Mouse (Mus musculus) gastrocnemius, postnatal 4 days (tissue): ENCODE measurements around the gene Olfr1315-ps1. TPM values are rescaled to one million over a fixed set of nuclear protein-coding genes. Genes with fewer than 3 reads are reported as not detected.

Source experiments
- DNase-seq, 2 experiments: peaks; one replicate each; pipeline ENCODE4 v3.0.0; 2021 to 2022; ENCODE audit warnings: low spot score in 2 of 2, mixed read lengths in 2 of 2
- long read RNA-seq, 2 experiments: library from polyadenylated mRNA; stranded (forward); transcript quantifications; one replicate each; pipeline ENCODE4 v2.0.0; 2021
- total RNA-seq, 2 experiments: library from RNA; stranded (reverse); gene quantifications; 2 replicates each; pipeline ENCODE4 v1.2.3; 2021

Gene Olfr1315-ps1
- total RNA-seq: not detected
- long read RNA-seq, experiment 1: 0 reads
- long read RNA-seq, experiment 2: 0 reads

- DNase-seq: no peak
Observed at GRCm38 (mm10) chr2:112115340-112115739, at the start of gene Olfr1315-ps1. Gene Olfr1315-ps1 (minus strand): TSS chr2:112115440.

GRCm38 (mm10) chr2:112153898-112154297 is 38.7 kb upstream of the Olfr1315-ps1 start, which contains the start of gene Olfr1318:
Gene Olfr1318 (plus strand): TSS chr2:112154198.
- DNase-seq: no peak

- no peak for DNase-seq
Observed at GRCm38 (mm10) chr2:112140029-112140428, 24.8 kb upstream of the Olfr1315-ps1 start, which contains the start of gene Olfr1317. Gene Olfr1317 (plus strand): TSS chr2:112140329.

GRCm38 (mm10) chr2:112134877-112135276 is 19.6 kb upstream of the Olfr1315-ps1 start, which contains the start of gene Olfr1316:
Gene Olfr1316 (minus strand): TSS chr2:112134977.
- no peak for DNase-seq

- no peak for DNase-seq
Observed at GRCm38 (mm10) chr2:112096681-112097080, 18.6 kb downstream of the Olfr1315-ps1 start, which contains the start of gene Olfr1314. Gene Olfr1314 (minus strand): TSS chr2:112096781.

GRCm38 (mm10) chr2:112077743-112078142 is 37.5 kb downstream of the Olfr1315-ps1 start, which contains the start of gene Olfr1313:
Gene Olfr1313 (minus strand): TSS chr2:112077843.
- no peak for DNase-seq

Other genes starting within 250 kb of the Olfr1315-ps1 start
- not detected for gene Olfr1305, start 238.3 kb downstream of the Olfr1315-ps1 start, total RNA-seq
- not detected for gene Olfr1306, start 199.2 kb downstream of the Olfr1315-ps1 start, total RNA-seq
- under 1 TPM in 1 of 2 experiments, not detected in 1; 0.03 TPM for gene Olfr1307, start 166.0 kb downstream of the Olfr1315-ps1 start, total RNA-seq
- not detected for gene Olfr1308, start 150.5 kb downstream of the Olfr1315-ps1 start, total RNA-seq
- gene Olfr1309, start 125.2 kb downstream of the Olfr1315-ps1 start, total RNA-seq: not detected
- gene Olfr1310, start 102.7 kb downstream of the Olfr1315-ps1 start, total RNA-seq: not detected
- gene Olfr1311, start 91.0 kb downstream of the Olfr1315-ps1 start, total RNA-seq: not detected
- not detected for gene Olfr1312, start 65.2 kb downstream of the Olfr1315-ps1 start, total RNA-seq
- gene Olfr1313, start 37.6 kb downstream of the Olfr1315-ps1 start, total RNA-seq: not detected
- not detected for gene Olfr1314, start 18.7 kb downstream of the Olfr1315-ps1 start, total RNA-seq
- gene Olfr1316, start 19.5 kb upstream of the Olfr1315-ps1 start, total RNA-seq: not detected
- not detected for gene Olfr1317, start 24.9 kb upstream of the Olfr1315-ps1 start, total RNA-seq
- not detected for gene Olfr1318, start 38.8 kb upstream of the Olfr1315-ps1 start, total RNA-seq
- gene Lpcat4, start 124.0 kb upstream of the Olfr1315-ps1 start, total RNA-seq: 1 to 10 TPM; 5.0 to 5.5 TPM
- not detected for gene Nutm1, start 143.9 kb upstream of the Olfr1315-ps1 start, total RNA-seq
- 10 to 100 TPM; 51.2 to 52.0 TPM for gene Nop10, start 146.5 kb upstream of the Olfr1315-ps1 start, total RNA-seq
- 10 to 100 TPM; 41.1 to 50.6 TPM for gene Slc12a6, start 150.4 kb upstream of the Olfr1315-ps1 start, total RNA-seq
- gene Gm21985, start 150.9 kb upstream of the Olfr1315-ps1 start, total RNA-seq: not detected